Mouse (Mus musculus) heart, embryonic 12.5 days (tissue): ENCODE measurements at regions not wholly inside any gene's neighbourhood (a gene's known extent, or its start where the extent isn't known, plus 50 kb on each side); places are given as distances from the start of the nearest gene placed in this dataset.
A peak's percentile ranks its signal among the peaks of the same experiment; 100 is the strongest.

ENCODE experiments used
- ATAC-seq: fragments of 200-750 bp; cut with Nextera tagmentation; 2 replicates; pipeline ENCODE4 v1.8.0; 2017; ENCODE audit warnings: moderate TSS enrichment, moderate library complexity; ENCODE audit not compliant: insufficient number of reproducible peaks, low FRiP score
- H3K27ac ChIP-seq: fragments of 300-500 bp; sonication (generic); 2 replicates; pipeline ENCODE4 v1.5.1; 2016; ENCODE audit warnings: mild to moderate bottlenecking, moderate library complexity; ENCODE audit not compliant: poor library complexity, severe bottlenecking
- H3K27me3 ChIP-seq: fragments of 300-500 bp; sonication (generic); replicated peaks from 2 replicates; pipeline ENCODE4 v1.6.1; 2016; ENCODE audit warnings: mild to moderate bottlenecking, moderate library complexity
- H3K36me3 ChIP-seq: fragments of 300-500 bp; sonication (generic); 2 replicates; pipeline ENCODE4 v1.6.1; 2016; ENCODE audit warnings: mild to moderate bottlenecking, moderate library complexity
- H3K4me1 ChIP-seq: fragments of 300-500 bp; sonication (generic); replicated peaks from 2 replicates; pipeline ENCODE4 v1.6.1; 2016; ENCODE audit warnings: mild to moderate bottlenecking
- H3K4me2 ChIP-seq: fragments of 300-500 bp; sonication (generic); 2 replicates; pipeline ENCODE4 v1.6.1; 2016; ENCODE audit warnings: mild to moderate bottlenecking, moderate library complexity
- H3K4me3 ChIP-seq: fragments of 300-500 bp; sonication (generic); 2 replicates; pipeline ENCODE4 v1.5.1; 2016; ENCODE audit warnings: mild to moderate bottlenecking
- H3K9ac ChIP-seq: fragments of 300-500 bp; sonication (generic); 2 replicates; pipeline ENCODE4 v1.6.1; 2016; ENCODE audit warnings: mild to moderate bottlenecking, moderate library complexity
- H3K9me3 ChIP-seq: fragments of 300-500 bp; sonication (generic); replicated peaks from 2 replicates; pipeline ENCODE4 v1.6.1; 2016; ENCODE audit warnings: mild to moderate bottlenecking, moderate library complexity
- WGBS: fragments of 180-500 bp; shearing (Covaris S2); methylation state at CpG from one replicate; pipeline ENCODE4 v1.1.7; 2016; 5-methylcytosine and 5-hydroxymethylcytosine counted together

GRCm38 (mm10) chr13:107187258-107187878, 165.4 kb upstream of the Kif2a start:
- WGBS = 86% methylated on average over 11 of the region's 11 CpGs
- Histone ChIP-seq H3K27ac (no peak overlapping the region), H3K4me1 (no peaks in the 10 kb centered on the region), H3K9me3 (no peaks in the 10 kb centered on the region), H3K4me2 (no peak overlapping the region), H3K4me3 (no peak overlapping the region), H3K27me3 (no peaks in the 10 kb centered on the region), H3K9ac (no peak overlapping the region), H3K36me3 (no peaks in the 10 kb centered on the region)
- no peak for ATAC-seq

GRCm38 (mm10) chr13:107182544-107182943, 160.6 kb upstream of the Kif2a start:
- 15% methylated on average over 6 of the region's 6 CpGs for WGBS
- Histone ChIP-seq H3K9me3 (no peaks in the 10 kb centered on the region), H3K4me1 (no peaks in the 10 kb centered on the region), H3K27ac (no peak overlapping the region), H3K27me3 (no peaks in the 10 kb centered on the region), H3K36me3 (no peaks in the 10 kb centered on the region), H3K9ac (no peak overlapping the region), H3K4me2 (no peak overlapping the region), H3K4me3 (no peak overlapping the region)
- ATAC-seq = no peak

GRCm38 (mm10) chr13:107179551-107179950, 157.6 kb upstream of the Kif2a start:
- no peaks in the 10 kb centered on the region for H3K4me1 ChIP-seq
- no peak overlapping the region for H3K9ac ChIP-seq
- H3K4me2 ChIP-seq = no peak overlapping the region
- no peak overlapping the region for H3K27ac ChIP-seq
- H3K36me3 ChIP-seq = no peaks in the 10 kb centered on the region
- no peaks in the 10 kb centered on the region for H3K9me3 ChIP-seq
- no peaks in the 10 kb centered on the region for H3K27me3 ChIP-seq
- H3K4me3 ChIP-seq = no peak overlapping the region
- 74% methylated on average over 5 of the region's 5 CpGs for WGBS
- no peak for ATAC-seq

GRCm38 (mm10) chr13:107177595-107177994, 155.7 kb upstream of the Kif2a start:
- no peak overlapping the region for H3K27ac ChIP-seq
- no peaks in the 10 kb centered on the region for H3K4me1 ChIP-seq
- no peak overlapping the region for H3K4me3 ChIP-seq
- no peaks in the 10 kb centered on the region for H3K36me3 ChIP-seq
- H3K9me3 ChIP-seq = no peaks in the 10 kb centered on the region
- 83% methylated on average over 7 of the region's 7 CpGs for WGBS
- no peak overlapping the region for H3K4me2 ChIP-seq
- ATAC-seq = no peak
- no peaks in the 10 kb centered on the region for H3K27me3 ChIP-seq
- H3K9ac ChIP-seq = no peak overlapping the region

- ATAC-seq = no peak
- Histone ChIP-seq H3K4me1 (no peaks in the 10 kb centered on the region), H3K4me3 (no peak overlapping the region), H3K27ac (no peak overlapping the region), H3K36me3 (no peaks in the 10 kb centered on the region), H3K4me2 (no peak overlapping the region), H3K9me3 (no peaks in the 10 kb centered on the region), H3K27me3 (no peaks in the 10 kb centered on the region), H3K9ac (no peak overlapping the region)
- 78% methylated on average over 4 of the region's 4 CpGs for WGBS
These were observed 154.0 kb upstream of the Kif2a start for GRCm38 (mm10) chr13:107175891-107176290.

GRCm38 (mm10) chr13:107168599-107169149, 146.7 kb upstream of the Kif2a start:
- Histone ChIP-seq H3K4me1 (0 out of 2 replicates have a peak, but pooled peaks cover 5% of the 10 kb centered on the region), H3K4me2 (peak overlapping the region; percentile 66), H3K4me3 (peak overlapping the region; percentile 32), H3K9me3 (no peaks in the 10 kb centered on the region), H3K27ac (no peak overlapping the region), H3K9ac (peak overlapping the region; percentile 49), H3K27me3 (0 out of 2 replicates have a peak, but pooled peaks cover 3% of the 10 kb centered on the region), H3K36me3 (no peaks in the 10 kb centered on the region)
- ATAC-seq = peak; percentile 72; the same call in 1 of the 2 replicates
- 21% methylated on average over 15 of the region's 15 CpGs for WGBS

- H3K27ac ChIP-seq = no peak overlapping the region
- H3K4me2 ChIP-seq = peak overlapping the region; percentile 66
- no peaks in the 10 kb centered on the region for H3K9me3 ChIP-seq
- no peak for ATAC-seq
- peak overlapping the region; percentile 32 for H3K4me3 ChIP-seq
- H3K27me3 ChIP-seq = 0 out of 2 replicates have a peak, but pooled peaks cover 3% of the 10 kb centered on the region
- WGBS = 68% methylated on average over 10 of the region's 10 CpGs
- H3K4me1 ChIP-seq = 0 out of 2 replicates have a peak, but pooled peaks cover 5% of the 10 kb centered on the region
- peak overlapping the region; percentile 49 for H3K9ac ChIP-seq
- no peaks in the 10 kb centered on the region for H3K36me3 ChIP-seq
These were observed 146.1 kb upstream of the Kif2a start for GRCm38 (mm10) chr13:107167856-107168598.

- Histone ChIP-seq H3K36me3 (no peaks in the 10 kb centered on the region), H3K4me2 (no peak overlapping the region), H3K4me3 (no peak overlapping the region), H3K4me1 (no peaks in the 10 kb centered on the region), H3K9ac (no peak overlapping the region), H3K27ac (no peak overlapping the region), H3K27me3 (no peaks in the 10 kb centered on the region), H3K9me3 (no peaks in the 10 kb centered on the region)
- 80% methylated on average over 5 of the region's 5 CpGs for WGBS
- ATAC-seq = no peak
These were observed 129.6 kb upstream of the Kif2a start for GRCm38 (mm10) chr13:107151548-107151947.

GRCm38 (mm10) chr13:107141209-107141608, 119.3 kb upstream of the Kif2a start:
- H3K4me3 ChIP-seq = no peak overlapping the region
- H3K36me3 ChIP-seq = no peaks in the 10 kb centered on the region
- ATAC-seq = no peak
- H3K27me3 ChIP-seq = no peaks in the 10 kb centered on the region
- 64% methylated on average over 4 of the region's 4 CpGs for WGBS
- no peaks in the 10 kb centered on the region for H3K9me3 ChIP-seq
- H3K4me2 ChIP-seq = no peak overlapping the region
- H3K4me1 ChIP-seq = no peaks in the 10 kb centered on the region
- no peak overlapping the region for H3K9ac ChIP-seq
- H3K27ac ChIP-seq = no peak overlapping the region

- Histone ChIP-seq H3K4me3 (no peak overlapping the region), H3K27ac (no peak overlapping the region), H3K9ac (no peak overlapping the region), H3K4me1 (no peaks in the 10 kb centered on the region), H3K36me3 (no peaks in the 10 kb centered on the region), H3K4me2 (no peak overlapping the region), H3K27me3 (no peaks in the 10 kb centered on the region), H3K9me3 (no peaks in the 10 kb centered on the region)
- ATAC-seq = no peak
These were observed 112.2 kb upstream of the Kif2a start for GRCm38 (mm10) chr13:107134125-107134524.

GRCm38 (mm10) chr13:107126636-107127035, 104.7 kb upstream of the Kif2a start:
- Histone ChIP-seq H3K9me3 (no peaks in the 10 kb centered on the region), H3K4me1 (peaks cover 10% of the 10 kb centered on the region), H3K36me3 (no peaks in the 10 kb centered on the region), H3K4me3 (no peak overlapping the region), H3K9ac (no peak overlapping the region), H3K4me2 (no peak overlapping the region), H3K27me3 (no peaks in the 10 kb centered on the region), H3K27ac (no peak overlapping the region)
- 88% methylated on average over 7 of the region's 7 CpGs for WGBS
- no peak for ATAC-seq
